Mouse (Mus musculus) intestine, embryonic 15.5 days (tissue): ENCODE measurements at regions not wholly inside any gene's neighbourhood (a gene's known extent, or its start where the extent isn't known, plus 50 kb on each side); places are given as distances from the start of the nearest gene placed in this dataset.
A peak's percentile ranks its signal among the peaks of the same experiment; 100 is the strongest.
"Not testable (repeated sequence)": the region's sequence is repeated elsewhere in the genome, so short reads cannot be mapped to it uniquely, and the experiment has no call there.

Source experiments
- ATAC-seq: fragments of 200-750 bp; cut with Nextera tagmentation; 2 replicates; pipeline ENCODE4 v1.8.0; 2017; ENCODE audit warnings: moderate TSS enrichment, moderate library complexity
- H3K27ac ChIP-seq: fragments of 300-500 bp; sonication (generic); 2 replicates; pipeline ENCODE4 v1.5.1; 2015; ENCODE audit warnings: mild to moderate bottlenecking, inconsistent platforms
- H3K27me3 ChIP-seq: fragments of 300-500 bp; sonication (generic); replicated peaks from 2 replicates; pipeline ENCODE4 v1.6.1; 2015; ENCODE audit warnings: inconsistent platforms
- H3K36me3 ChIP-seq: fragments of 300-500 bp; sonication (generic); 2 replicates; pipeline ENCODE4 v1.6.1; 2015; ENCODE audit warnings: inconsistent platforms
- H3K4me1 ChIP-seq: fragments of 300-500 bp; sonication (generic); replicated peaks from 2 replicates; pipeline ENCODE4 v1.6.1; 2015; ENCODE audit warnings: inconsistent platforms
- H3K4me2 ChIP-seq: fragments of 300-500 bp; sonication (generic); replicated peaks from 2 replicates; pipeline ENCODE4 v1.6.1; 2015; ENCODE audit warnings: mild to moderate bottlenecking, inconsistent platforms
- H3K4me3 ChIP-seq: fragments of 300-500 bp; sonication (generic); replicated peaks from 2 replicates; pipeline ENCODE4 v1.5.1; 2015; ENCODE audit warnings: inconsistent platforms
- H3K9ac ChIP-seq: fragments of 300-500 bp; sonication (generic); 2 replicates; pipeline ENCODE4 v1.6.1; 2015; ENCODE audit warnings: inconsistent platforms
- H3K9me3 ChIP-seq: fragments of 300-500 bp; sonication (generic); 2 replicates; pipeline ENCODE4 v1.6.1; 2016; ENCODE audit warnings: inconsistent platforms
- WGBS: fragments of 180-500 bp; shearing (Covaris S2); methylation state at CpG from one replicate; pipeline ENCODE4 v1.1.7; 2015; 5-methylcytosine and 5-hydroxymethylcytosine counted together

DNA sequence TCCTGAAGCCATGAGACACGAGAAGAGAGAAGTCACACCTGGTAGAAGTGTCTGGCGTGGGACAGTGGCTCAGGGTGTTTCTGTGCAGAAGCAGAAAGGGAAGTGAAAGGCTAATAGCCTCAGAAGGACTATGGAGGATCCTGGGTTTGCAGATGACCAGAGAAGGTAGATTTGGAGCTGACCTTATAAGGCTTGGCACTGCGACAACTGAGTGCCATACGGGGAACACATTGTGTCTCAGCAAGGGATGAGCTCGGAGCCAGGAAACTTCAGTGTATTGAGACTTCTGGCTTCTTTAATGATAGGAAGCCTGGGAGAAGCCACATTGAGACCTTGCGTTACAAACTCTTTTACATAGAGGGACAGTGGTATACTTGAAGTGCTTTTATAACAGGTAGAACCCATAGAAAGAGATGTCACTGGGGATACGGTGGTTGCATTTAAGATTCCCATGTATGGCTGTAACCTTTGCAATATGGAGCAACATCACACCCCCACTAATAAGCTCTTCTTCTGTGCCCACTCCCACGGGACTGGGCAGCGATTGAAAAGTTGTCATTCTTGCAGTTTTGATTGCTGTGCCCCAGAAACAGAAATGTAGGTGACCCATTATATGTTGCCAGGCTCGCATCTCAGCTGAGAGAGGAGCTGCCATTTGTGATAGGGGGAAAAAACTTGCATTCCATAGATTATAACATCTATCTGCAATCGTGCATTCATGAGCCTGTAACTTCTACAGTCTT, 61.8 kb upstream of the Dync1i1 start:
- Histone ChIP-seq H3K9me3 (no peaks in the 10 kb centered on the region), H3K27ac (no peak overlapping the region), H3K4me1 (no peaks in the 10 kb centered on the region), H3K9ac (no peak overlapping the region), H3K4me3 (no peak overlapping the region), H3K4me2 (no peak overlapping the region), H3K36me3 (no peaks in the 10 kb centered on the region), H3K27me3 (no peaks in the 10 kb centered on the region)
- no peak for ATAC-seq
- 85% methylated on average over 11 of the region's 11 CpGs for WGBS

DNA sequence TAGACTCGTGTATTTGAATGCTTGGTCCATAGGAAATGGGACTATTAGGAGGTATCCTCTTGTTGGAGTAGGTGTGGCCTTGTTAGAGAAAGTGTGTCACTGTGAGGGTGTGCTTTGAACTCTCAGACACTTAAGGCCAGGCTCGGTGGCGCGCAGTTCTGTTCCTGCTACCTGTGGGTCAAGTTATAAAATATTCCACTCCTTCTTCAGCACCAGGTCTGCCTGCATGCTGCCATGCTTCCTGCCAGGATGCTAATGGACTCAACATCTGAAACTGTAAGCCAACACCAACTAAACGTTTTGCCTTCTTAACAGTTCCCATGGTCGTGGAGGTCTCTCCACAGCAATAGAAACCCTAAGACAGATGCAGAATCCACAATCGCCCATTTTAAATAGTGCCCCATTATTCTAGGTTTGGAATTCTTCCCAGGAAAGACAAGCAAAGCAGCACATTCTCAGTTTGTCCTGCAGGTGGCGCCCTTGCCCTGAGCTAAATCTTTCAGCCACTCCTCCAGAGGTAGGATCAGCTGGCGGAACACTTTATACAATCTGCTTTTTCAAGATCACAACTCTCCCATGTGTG, 80.2 kb upstream of the Dync1i1 start:
- 27% methylated on average over 9 of the region's 9 CpGs for WGBS
- peak; percentile 41; the same call in 1 of the 2 replicates for ATAC-seq

DNA sequence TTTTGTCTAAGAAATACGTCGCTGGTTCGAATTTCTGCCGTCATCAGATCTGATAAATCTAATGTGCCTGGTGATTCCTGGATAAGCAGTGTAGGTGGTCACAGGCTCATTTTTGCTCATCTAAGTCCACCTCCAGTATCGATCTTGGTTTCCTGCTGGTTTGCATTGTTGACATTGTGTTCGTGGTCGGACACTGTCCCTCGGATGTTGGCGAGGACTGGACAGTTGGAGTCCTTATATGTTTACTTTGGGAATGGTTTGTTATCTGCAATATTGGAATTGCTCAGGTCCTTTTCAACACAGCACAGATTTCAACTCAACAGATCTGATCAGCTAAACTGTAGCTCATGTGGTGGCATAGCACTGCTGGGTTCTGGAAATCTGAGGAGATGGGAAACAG, 91.2 kb upstream of the Dync1i1 start:
- Histone ChIP-seq H3K27ac (no peak overlapping the region), H3K4me2 (no peak overlapping the region), H3K9ac (no peak overlapping the region), H3K4me1 (no peaks in the 10 kb centered on the region), H3K4me3 (no peak overlapping the region), H3K36me3 (no peaks in the 10 kb centered on the region), H3K9me3 (no peaks in the 10 kb centered on the region), H3K27me3 (no peaks in the 10 kb centered on the region)
- no peak for ATAC-seq
- 84% methylated on average over 9 of the region's 9 CpGs for WGBS

More for the DNA sequence above, 80.2 kb upstream of the Dync1i1 start:
- Histone ChIP-seq H3K36me3 (no peaks in the 10 kb centered on the region), H3K9ac (no peak overlapping the region), H3K4me3 (no peak overlapping the region), H3K9me3 (no peaks in the 10 kb centered on the region), H3K4me1 (no peaks in the 10 kb centered on the region), H3K4me2 (no peak overlapping the region), H3K27ac (no peak overlapping the region), H3K27me3 (no peaks in the 10 kb centered on the region)

DNA sequence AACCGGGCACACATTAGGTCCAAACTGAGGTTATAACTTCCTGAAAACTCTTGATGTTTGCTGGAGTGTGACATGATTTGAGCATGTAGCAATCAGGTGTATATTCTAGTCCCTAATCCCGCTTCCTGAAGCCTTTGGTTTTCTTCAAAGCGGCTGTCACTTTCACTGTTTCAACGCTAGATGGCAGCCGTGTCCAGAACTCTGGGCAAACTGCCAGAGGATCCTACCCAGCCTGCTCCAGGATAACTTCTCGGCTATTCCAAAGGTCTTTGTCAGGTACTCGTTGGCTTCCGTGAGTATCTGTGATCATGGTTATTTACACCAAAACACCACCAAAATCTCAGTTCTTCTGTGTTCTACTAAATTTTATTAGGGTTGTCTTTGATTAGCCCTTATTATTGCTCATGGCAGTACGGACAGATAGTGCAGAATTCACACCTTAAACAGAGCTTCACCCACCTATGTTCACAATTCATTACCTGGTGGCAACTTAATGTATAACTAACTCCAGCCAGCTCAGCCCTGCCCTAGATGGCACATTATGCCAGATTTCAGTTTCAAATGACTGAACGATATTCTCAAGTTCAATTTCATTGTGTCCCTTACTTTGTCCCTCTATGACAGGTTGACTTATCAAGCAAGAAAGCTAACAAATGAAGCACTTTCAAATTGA, 92.3 kb upstream of the Dync1i1 start:
- Histone ChIP-seq H3K4me3 (no peak overlapping the region), H3K27ac (no peak overlapping the region), H3K36me3 (no peaks in the 10 kb centered on the region), H3K4me1 (no peaks in the 10 kb centered on the region), H3K9ac (no peak overlapping the region), H3K4me2 (no peak overlapping the region), H3K9me3 (no peaks in the 10 kb centered on the region), H3K27me3 (no peaks in the 10 kb centered on the region)
- peak; percentile 87 for ATAC-seq
- WGBS: 19% methylated on average over 10 of the region's 10 CpGs

DNA sequence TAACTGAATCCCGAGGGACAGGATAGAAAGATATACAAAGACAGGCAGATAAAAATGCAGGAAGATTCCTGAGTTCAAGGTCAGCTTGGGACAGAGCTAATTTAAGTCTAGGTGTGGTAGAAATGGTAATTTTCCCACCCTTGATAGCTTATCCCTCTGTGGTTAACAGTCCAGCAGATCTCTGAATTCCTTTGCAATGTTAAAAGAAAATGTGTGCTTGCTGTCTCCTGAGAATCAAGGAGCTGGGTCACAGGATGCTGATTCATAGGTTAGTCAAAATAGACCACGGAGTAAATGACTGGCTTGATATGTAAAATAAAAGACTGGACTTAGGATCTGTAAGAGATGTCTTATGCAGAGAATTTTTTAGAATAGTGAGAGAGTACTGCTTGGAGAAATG, 101.4 kb upstream of the Dync1i1 start:
- no peaks in the 10 kb centered on the region for H3K27me3 ChIP-seq
- ATAC-seq: no peak
- 71% methylated on average over 2 of the region's 2 CpGs for WGBS
- no peak overlapping the region for H3K9ac ChIP-seq
- no peak overlapping the region for H3K4me2 ChIP-seq
- H3K9me3 ChIP-seq: no peaks in the 10 kb centered on the region
- H3K36me3 ChIP-seq: no peaks in the 10 kb centered on the region
- no peak overlapping the region for H3K27ac ChIP-seq
- no peak overlapping the region for H3K4me3 ChIP-seq
- no peaks in the 10 kb centered on the region for H3K4me1 ChIP-seq

DNA sequence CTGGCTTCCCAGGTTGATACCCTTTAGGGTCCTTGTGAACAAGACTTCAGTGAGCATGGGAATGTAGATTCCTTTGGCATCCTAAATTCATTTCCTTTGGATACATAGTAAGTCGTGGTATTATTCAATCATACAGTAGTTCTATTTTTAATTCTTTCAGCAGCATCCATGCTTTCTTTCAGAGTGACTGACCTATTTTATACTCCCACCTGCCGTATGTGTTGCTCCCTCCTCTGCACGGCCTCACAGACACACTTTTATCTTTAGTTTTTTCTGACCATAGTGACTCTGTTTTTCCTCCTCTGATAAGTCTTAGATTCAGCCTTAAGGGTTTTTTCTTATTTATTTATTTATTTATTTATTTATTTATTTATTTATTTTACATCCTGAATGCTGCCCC, 103.9 kb upstream of the Dync1i1 start:
- Histone ChIP-seq H3K4me1 (no peaks in the 10 kb centered on the region), H3K36me3 (no peaks in the 10 kb centered on the region), H3K9me3 (no peaks in the 10 kb centered on the region), H3K9ac (no peak overlapping the region), H3K27me3 (no peaks in the 10 kb centered on the region), H3K4me2 (no peak overlapping the region), H3K27ac (no peak overlapping the region), H3K4me3 (no peak overlapping the region)
- no peak for ATAC-seq
- WGBS: 96% methylated on average over 3 of the region's 3 CpGs

DNA sequence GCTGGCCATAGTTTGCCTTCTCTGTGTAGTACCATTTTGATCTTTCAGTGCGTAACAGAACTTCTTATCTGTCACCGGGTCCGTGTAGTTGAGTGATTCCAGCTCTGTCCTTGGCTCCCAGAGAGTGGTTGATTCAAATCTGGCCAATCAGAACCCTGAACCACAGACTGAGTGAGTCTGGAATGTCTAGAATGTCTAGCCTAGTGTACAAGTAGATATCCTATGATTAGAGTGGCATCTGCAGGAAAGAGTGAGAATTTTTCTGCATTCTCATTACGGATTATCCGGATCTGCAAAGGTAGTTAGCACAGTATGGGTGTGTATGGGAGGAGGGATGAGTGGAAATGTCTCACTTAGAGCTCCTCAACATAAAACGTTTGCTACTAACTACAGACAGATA, 97.9 kb upstream of the Pdk4 start:
- Histone ChIP-seq H3K36me3 (no peaks in the 10 kb centered on the region), H3K4me1 (no peaks in the 10 kb centered on the region), H3K27ac (no peak overlapping the region), H3K9ac (no peak overlapping the region), H3K4me2 (no peak overlapping the region), H3K4me3 (no peak overlapping the region), H3K27me3 (no peaks in the 10 kb centered on the region), H3K9me3 (no peaks in the 10 kb centered on the region)
- 65% methylated on average over 6 of the region's 6 CpGs for WGBS
- ATAC-seq: no peak

DNA sequence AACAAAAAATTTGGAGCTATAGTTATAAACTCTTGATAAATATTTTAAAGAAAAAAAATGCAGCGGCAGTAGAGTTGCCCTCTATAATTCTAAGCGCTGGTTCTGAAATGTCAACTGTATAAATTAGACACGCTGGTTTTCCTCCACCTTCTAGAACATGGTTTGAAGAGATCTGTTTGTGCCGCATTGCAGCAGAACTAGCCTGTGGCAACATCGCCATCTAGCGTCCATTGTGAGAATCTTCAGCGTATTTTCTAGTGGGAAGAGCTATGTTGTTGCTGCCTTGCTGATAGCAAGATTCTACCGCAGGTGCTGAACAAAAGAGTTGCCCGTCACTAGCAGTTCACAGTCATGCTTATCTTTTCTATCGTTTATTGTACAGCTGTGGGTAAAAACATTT, 93.5 kb upstream of the Pdk4 start:
- H3K36me3 ChIP-seq: no peaks in the 10 kb centered on the region
- peak; percentile 84 for ATAC-seq
- WGBS: 5% methylated on average over 10 of the region's 10 CpGs

DNA sequence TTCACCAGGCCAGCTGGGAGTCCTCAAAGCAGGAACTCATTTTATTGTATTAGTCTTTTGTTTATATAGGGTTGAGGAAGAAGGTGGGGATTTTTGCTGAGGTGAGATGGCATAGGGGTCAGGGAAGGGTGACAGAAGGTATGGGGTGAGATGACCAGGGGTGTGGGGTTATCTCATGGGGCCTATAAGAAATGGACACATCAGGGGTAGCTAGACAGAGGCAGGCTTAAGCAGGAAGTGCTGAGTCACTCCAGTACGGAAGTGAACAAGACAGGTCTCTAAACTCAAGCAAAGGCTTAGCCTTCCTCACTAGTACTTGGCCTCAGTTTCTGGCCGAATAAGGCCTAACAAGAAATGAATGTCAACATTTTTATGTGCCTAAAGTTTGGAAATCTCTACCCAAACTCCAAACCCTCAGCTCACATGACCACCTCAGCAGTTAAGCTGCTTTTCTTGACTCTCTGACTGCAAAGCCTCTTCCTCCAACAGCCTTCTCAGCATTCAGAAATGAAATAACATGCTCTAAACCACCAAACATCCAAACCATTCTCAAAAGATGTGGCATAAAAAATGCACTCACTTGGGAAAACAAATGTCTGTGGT, 86.9 kb upstream of the Pdk4 start:
- Histone ChIP-seq H3K4me2 (no peak overlapping the region), H3K4me3 (no peak overlapping the region), H3K27ac (no peak overlapping the region), H3K4me1 (no peaks in the 10 kb centered on the region), H3K27me3 (no peaks in the 10 kb centered on the region), H3K36me3 (no peaks in the 10 kb centered on the region), H3K9ac (no peak overlapping the region), H3K9me3 (no peaks in the 10 kb centered on the region)
- ATAC-seq: no peak
- 53% methylated on average over 2 of the region's 2 CpGs for whole genome bisulfite sequencing

More for the DNA sequence above, 93.5 kb upstream of the Pdk4 start:
- Histone ChIP-seq H3K27me3 (no peaks in the 10 kb centered on the region), H3K9ac (no peak overlapping the region), H3K4me3 (no peak overlapping the region), H3K4me2 (no peak overlapping the region), H3K27ac (no peak overlapping the region), H3K9me3 (no peaks in the 10 kb centered on the region), H3K4me1 (no peaks in the 10 kb centered on the region)

DNA sequence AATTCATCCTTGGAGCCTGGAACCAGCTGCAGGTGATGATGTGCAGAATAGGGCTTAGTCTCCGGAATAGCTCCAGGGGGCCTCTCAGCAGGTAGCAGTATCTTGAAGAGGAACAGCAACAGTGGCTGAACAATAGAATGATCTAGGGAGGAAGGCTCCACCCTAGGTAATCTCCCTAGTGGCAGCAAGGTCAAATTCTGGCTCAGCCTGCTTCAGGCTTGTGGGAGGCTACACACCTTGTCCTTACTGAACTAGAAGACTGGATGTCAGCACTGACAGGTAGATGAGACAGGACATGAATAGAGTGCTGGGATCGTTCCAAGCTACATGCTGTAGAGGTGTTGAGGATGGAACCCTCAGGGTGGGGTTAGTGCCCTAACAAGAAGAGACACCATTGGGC, 80.8 kb upstream of the Pdk4 start:
- ATAC-seq, H3K4me2 ChIP-seq, H3K27me3 ChIP-seq, H3K9ac ChIP-seq, H3K4me1 ChIP-seq, H3K36me3 ChIP-seq, H3K9me3 ChIP-seq, H3K4me3 ChIP-seq, H3K27ac ChIP-seq: not testable (repeated sequence)
- WGBS: 91% methylated on average over 2 of the region's 2 CpGs

DNA sequence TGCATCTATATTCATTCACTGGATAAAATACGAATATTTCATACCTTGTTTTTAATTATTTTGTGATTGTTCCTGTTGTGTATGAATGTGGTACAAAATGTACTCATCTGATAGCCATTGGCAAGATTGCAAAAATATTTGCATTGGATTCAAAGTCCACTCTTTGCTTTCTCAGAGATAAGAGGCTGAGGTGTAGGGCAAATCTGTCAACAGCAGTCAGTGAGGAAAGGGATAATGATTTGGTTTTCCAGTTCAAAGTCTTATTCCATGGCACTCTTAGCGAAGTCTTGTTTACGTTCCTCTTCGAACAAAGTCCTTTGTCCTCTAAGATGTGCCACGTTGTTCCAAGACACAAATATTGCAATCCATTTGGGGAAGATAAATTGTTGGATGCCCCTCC, 70.5 kb upstream of the Pdk4 start:
- no peak overlapping the region for H3K4me3 ChIP-seq
- H3K4me2 ChIP-seq: no peak overlapping the region
- H3K9me3 ChIP-seq: no peaks in the 10 kb centered on the region
- no peak overlapping the region for H3K9ac ChIP-seq
- no peaks in the 10 kb centered on the region for H3K36me3 ChIP-seq
- no peaks in the 10 kb centered on the region for H3K4me1 ChIP-seq
- 59% methylated on average over 5 of the region's 5 CpGs for WGBS
- peak; percentile 70 for ATAC-seq
- H3K27me3 ChIP-seq: no peaks in the 10 kb centered on the region
- no peak overlapping the region for H3K27ac ChIP-seq

DNA sequence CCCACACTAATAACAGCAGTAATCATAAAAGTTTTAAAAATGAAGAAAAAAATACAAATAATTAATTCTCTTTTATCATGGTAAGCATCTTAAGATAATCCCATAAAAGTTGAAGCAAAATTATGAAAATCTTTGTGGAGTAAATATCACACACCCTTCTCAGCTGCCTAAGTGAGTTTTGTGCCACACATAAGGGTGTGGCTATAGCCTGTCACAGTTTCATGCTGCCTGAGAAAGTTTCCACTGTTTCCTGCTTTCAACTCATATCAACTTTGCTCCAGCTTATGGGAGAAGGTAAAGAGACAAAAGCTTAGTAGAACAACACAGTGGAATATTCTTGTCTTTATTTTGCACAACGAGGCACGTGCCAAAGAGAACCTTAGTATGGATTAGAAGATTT, 68.9 kb upstream of the Pdk4 start:
- no peak overlapping the region for H3K4me2 ChIP-seq
- H3K4me1 ChIP-seq: no peaks in the 10 kb centered on the region
- ATAC-seq: no peak
- H3K27ac ChIP-seq: no peak overlapping the region
- H3K9me3 ChIP-seq: no peaks in the 10 kb centered on the region
- no peaks in the 10 kb centered on the region for H3K27me3 ChIP-seq
- no peaks in the 10 kb centered on the region for H3K36me3 ChIP-seq
- H3K4me3 ChIP-seq: no peak overlapping the region
- WGBS: 82% methylated on average over 2 of the region's 2 CpGs
- H3K9ac ChIP-seq: no peak overlapping the region
